Mouse (Mus musculus) neural tube, embryonic 10.5 days (tissue): ENCODE data around the gene Hist1h2bg.

Source experiments
- DNase-seq: peaks from one replicate; pipeline ENCODE4 v3.0.0-alpha.2; 2017; ENCODE audit warnings: low spot score; ENCODE audit errors: extremely low spot score

Hist1h2bg gene

GRCm38 (mm10) chr13:23611638-23612037 lies 40.4 kb downstream of the Hist1h2bg start:
- DNase-seq: no peak

DNA sequence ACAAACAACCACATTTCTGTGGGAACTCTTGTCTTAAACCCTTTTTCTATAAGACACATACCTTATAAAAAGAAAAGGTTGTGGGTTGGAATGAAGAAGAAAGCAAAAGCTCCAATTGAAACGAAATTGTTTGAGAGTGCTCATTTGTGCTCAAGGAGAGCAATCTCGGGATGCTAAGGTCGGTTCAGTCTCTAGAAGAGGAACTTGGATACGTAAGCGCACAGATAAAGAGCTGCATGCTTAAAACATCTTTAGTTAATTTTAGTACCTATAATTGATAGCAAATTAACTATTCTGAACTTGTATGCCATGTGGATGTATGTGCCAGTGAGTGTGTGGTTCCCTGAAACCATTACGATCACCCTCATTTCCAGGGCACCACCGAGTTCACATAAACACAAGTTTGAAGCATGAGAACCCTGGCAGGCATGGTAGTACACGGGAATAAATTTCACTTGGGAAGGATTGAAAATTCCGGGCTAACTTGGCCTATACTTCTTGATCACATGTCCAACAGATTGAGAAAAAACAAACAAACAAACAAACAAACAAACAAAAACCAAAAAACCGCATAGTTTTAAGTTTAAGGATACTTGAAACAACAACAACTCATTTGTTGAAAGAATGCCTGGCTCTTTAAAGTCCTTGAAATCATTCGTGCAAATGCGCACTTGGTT lies 49.0 kb downstream of the Hist1h2bg start:
- DNase-seq: no peak

- DNase-seq: peak; percentile 73
Observed at GRCm38 (mm10) chr13:23620733-23621531, 49.7 kb downstream of the Hist1h2bg start, which contains the start of gene Hist1h2be. TSS of gene Hist1h2be (minus strand) at chr13:23621124.
